Mouse (Mus musculus): ENCODE measurements at regions not wholly inside any gene's neighbourhood (a gene's known extent, or its start where the extent isn't known, plus 50 kb on each side); places are given as distances from the start of the nearest gene placed in this dataset.
"Not testable (repeated sequence)": the region's sequence is repeated elsewhere in the genome, so short reads cannot be mapped to it uniquely, and the experiment has no call there.

DNA sequence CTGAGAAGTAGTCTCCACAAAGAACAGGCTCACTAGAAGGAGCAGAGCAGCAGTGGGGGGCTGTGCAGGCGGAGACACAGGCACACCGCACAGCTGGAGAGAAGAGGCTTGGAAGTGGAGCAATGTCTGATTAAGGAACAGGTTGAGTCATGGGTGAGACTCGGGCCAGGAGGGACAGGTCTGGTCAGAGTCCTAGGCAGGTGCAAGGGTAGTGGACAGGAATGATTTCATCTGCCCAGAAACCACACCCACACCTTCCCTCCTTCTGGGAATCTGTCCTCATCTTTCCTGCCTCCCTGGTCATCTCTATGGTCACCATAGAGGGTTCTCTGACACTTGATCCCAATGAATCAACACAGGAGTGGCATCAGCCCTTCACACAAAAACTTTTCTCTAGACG, 983.8 kb downstream of the 4930447A16Rik start:
- no peak for DNase-seq (ENCODE audit: low spot score in 2 of 2)

DNA sequence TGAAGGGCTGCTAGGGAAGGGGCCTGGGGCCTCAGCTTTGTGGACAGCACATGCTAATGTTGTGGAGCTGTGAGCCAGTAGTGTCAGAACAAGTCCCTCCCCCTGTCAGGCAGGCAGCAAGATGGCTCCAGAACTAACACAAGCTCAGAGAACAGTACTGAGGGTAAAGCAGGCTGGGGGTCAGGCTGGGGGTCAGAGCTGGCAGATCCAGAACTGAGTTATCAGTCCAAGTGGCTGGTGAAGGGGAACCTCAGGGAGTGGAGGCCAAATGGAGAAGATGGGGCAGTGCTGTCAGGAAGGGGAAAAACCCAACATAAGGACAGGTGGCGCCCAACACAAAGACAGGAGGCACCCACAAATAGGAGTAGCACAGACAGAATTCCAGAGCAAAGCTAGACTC, 985.1 kb downstream of the 4930447A16Rik start:
- no peak for DNase-seq (ENCODE audit: low spot score in 2 of 2)

DNA sequence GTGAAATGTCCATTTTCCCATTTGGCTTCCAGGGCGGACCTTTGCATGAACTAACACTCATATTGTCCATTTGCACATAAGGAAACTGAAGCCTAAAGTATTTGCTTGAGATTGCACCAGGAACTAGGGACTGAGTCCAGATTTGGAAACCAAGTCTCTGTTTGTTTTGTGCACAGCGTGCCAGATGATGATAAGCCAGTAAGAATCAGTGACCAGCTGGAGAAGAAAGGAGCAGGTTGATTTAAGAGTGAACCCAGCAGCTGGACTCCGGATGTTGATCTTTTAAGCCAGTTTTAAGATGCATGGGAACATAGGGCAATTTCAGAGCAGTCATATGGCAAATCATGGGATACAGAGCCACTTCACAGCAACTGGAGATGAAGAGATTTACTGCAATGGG, 987.1 kb downstream of the 4930447A16Rik start:
- DNase-seq (ENCODE audit: low spot score in 2 of 2), result no peak

DNA sequence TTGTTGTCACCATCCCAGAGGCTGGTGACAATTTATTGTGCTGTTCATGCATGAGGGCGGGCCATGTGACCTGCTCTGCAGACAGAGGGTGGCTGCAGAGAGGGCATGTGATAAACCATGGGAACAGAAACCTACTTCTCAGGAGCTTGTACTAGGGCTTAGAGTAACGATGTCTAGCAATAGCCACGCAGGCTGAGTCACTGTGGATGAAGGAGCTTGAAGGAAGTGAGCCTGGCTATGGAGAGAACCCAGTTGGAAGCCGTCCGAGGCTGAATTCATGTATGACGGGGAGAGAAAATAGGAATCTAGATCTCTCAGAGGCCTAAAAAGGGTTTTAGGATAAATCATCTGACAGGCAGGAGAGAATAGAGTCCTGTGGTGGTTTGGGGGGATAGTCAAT, 988.0 kb downstream of the 4930447A16Rik start:
- no peak for DNase-seq (ENCODE audit: low spot score in 2 of 2)

DNA sequence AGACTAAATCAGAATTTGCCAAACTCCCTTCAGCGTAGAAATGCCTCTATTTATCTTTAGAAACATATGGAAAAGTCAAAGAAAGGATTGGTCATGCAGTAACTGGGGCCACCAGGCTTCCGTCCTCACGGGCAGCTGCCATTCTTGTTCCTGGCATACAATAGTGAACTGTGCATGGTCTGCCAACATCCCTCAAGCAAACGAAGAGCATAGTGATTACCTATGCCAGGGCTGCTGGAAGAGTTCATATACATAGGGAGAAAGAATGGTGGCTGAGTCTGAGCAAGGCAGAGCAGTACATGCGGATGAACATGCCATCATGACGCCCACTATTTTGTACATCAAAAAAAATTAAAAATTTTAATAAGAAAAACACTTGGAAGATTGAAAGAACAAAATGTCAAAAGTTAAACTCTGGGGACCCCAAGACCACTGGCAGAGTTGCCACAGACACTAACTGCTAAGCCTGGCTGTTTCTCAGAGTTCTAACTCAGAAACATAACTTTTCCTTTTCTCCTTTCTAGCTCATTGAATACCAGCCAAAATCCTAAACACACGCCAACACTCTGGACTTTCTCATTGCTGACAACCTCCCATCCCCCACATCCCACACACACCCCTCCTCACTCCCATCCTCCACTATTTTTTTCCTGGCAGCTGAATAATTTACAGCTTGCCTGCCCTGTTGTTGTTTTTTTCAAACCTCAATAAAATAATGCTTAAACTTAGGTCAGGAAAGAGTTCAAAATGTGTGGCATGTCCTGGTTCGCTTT, 989.1 kb downstream of the 4930447A16Rik start:
- no peak for DNase-seq (ENCODE audit: low spot score in 2 of 2)

DNA sequence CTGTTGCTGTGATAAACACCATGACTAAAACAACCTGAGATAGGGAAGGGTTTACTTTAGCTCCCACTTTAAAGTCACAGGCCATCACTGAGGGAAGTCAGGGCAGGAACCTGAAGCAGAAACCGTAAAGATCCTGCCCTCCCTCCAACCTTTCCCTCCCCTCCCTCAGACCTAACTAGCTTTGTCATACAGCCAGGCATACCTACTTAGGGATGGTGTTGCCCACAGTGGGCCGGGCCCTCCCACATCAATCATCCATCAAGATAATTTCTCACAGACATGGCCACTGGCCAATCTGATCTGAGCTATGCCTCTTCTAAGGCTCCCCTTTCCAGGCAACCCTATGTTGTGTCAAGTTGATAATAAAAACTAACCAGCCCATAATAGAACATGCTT, 989.7 kb downstream of the 4930447A16Rik start:
- DNase-seq (ENCODE audit: low spot score in 2 of 2), result no peak

DNA sequence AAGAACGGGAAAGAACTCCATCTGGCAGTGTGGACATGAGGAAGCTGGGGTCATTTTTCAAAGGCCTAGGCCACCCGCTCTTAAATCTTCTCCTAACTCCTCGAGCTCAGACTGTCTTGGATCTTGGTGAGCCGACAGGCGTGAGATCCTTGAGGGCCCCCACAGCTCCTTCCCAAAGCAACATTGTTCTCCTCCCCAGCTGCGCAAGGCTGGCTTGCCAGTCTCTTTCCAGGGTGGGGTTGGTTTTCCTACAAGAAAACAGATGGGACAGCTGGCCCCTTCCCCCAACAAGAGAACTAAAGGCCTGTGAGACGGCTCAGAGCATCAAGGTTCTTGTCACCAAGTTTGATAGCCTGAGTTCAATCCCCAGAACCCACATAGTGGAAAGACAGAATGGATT, 994.3 kb downstream of the 4930447A16Rik start:
- DNase-seq (ENCODE audit: low spot score in 2 of 2), result no peak

DNA sequence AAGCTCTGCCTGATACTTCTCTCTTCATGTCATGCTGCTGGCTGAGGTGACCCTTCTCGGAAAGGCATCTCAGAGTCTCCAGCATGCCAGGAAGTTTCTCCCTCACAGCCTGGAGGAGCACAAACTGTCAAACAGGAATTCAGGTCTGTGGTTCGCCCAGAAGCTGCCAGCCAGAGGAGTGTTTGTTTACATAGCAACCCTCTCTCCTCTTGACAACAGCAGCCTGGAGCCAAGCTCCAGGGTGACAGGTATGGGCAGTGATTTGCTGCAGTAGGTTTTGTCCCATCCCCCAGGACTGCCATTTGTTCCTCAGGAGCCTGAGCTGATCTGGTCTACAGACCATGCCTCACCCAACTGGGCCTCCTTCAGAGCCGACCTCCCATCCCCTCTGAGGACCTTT, 995.4 kb downstream of the 4930447A16Rik start:
- no peak for DNase-seq (ENCODE audit: low spot score in 2 of 2)

DNA sequence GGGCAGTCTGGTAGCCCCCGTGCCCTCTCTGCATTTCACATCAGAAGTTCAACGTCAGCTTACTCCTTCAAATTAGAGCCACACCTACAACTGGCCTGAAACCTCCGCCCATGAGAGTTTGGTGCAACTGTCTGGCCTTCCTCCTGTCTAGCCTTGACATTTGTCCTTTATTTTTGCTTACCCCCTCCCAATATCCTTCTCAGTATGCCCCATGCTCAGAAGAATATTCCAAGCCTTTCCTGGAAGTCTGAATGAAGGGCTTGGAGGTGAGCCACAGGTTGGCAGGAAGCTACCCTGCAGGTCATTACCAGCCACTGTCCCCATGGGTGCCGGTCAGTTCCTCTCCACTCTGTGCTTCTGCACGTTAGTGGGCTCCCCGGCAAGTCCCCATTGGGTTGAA, 997.4 kb downstream of the 4930447A16Rik start:
- DNase-seq (ENCODE audit: low spot score in 2 of 2), result no peak

DNA sequence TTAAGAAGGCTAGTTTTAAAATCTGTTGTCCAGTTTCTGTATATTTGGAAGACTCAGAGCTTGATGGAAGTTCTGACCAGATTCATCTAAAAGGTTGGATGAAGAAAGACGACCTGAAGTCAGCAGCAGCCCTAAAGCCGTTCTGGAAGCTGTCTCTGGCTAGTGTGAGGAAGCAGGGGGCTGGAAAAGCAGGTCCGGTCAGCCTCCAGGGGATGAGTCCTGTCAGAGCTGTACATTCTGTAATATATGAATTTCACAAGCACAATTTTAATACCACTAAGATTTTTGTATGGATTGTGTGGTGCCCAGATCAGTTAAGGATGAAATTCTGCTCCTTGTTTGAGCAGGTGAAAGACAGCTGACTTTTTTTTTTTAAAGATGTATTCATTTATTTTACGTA, 1000.2 kb downstream of the 4930447A16Rik start:
- no peak for DNase-seq (ENCODE audit: low spot score in 2 of 2)

DNA sequence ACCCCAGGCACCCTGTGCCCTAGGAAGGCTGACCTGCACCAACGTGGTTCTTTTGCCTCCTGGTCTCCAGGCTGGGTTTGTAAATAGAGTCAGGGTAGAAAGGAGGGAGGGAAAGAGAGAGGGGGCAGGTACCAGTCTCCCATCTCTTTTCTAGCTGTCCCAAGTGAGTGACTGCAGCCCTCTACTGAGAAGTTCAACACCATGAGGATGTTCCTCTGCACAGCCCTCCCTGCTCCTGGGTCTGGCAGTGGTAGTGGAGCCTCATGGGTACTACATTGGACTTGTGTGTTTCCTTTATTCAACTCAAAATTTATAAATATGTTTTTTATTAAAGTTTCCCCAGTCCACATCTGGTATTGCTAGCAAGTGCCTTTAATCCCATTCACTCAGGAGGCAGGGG, 1002.6 kb downstream of the 4930447A16Rik start:
- no peak for DNase-seq (ENCODE audit: low spot score in 2 of 2)

DNA sequence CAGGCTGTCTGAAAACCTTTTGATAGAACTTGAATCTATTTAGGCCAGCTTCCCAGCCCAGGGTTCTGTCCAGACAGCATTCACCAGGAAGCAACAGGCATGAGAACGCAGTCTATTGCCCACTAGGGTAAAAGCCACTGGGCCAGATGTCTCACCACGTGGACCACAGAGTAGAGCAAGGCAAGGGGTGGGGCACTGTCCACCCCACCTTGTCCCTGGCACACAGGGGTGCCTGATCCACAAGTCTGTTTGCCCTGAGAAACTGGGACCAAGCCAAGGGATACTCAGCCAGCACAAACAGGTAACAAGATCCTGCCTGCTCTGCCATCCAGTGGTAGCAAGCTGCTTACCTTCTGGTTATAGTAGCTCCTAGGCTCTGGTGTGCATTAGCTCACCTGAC, 1006.3 kb downstream of the 4930447A16Rik start:
- no peak for DNase-seq (ENCODE audit: low spot score in 2 of 2)

DNA sequence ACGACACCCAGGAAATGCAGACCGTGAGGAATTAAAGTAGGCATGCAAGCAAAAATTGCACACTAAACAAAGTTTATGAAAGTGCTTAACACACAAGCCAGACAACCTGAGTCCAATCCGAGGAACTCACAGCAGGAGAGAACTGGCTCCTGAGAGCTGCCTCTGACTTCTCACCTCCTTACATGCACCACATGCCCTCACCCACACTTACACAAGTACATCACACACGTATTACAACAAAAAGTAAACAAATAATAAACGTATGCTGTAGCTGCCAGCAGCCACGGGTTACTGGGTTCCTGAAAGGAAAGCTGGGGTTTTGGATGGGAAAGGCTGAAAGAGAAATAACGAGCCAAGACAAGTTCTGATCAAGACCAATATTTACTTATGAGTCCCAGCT, 1008.0 kb downstream of the 4930447A16Rik start:
- no peak for DNase-seq (ENCODE audit: low spot score in 2 of 2)

DNA sequence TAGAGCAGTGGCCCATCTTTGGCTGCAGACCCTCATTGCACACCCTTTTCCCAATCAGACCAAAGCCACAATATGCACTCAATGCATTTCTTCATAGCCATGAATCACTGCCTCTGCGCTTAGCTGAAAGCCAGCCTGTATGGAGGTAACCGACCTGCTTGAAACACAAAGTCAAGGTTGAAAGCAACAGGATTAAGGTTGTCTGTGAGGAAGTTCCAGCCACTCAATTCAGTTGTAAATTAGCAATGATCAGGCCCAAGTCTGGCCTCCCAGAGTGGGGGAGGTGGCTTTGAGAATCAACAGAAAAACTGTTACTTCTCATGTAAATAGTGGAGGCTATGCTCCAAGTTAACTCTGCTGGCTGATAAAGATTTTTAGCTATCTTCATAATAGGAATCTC, 1008.9 kb downstream of the 4930447A16Rik start:
- DNase-seq (ENCODE audit: low spot score in 2 of 2), result not testable (repeated sequence)
